Mouse (Mus musculus) cortical plate, adult 2 months (tissue): ENCODE data around the gene Fan1.

ENCODE experiments used
- CTCF ChIP-seq: fragments of 200-500 bp; IDR thresholded peaks from 2 replicates; pipeline ENCODE4 v1.5.1; 2011; ENCODE audit warnings: mild to moderate bottlenecking, control low read depth, low read length; ENCODE audit not compliant: insufficient read depth; ENCODE audit errors: extremely low read depth
- POLR2A ChIP-seq: fragments of 200-500 bp; IDR thresholded peaks from 2 replicates; pipeline ENCODE4 v1.6.1; 2011; ENCODE audit warnings: mild to moderate bottlenecking, low read length, control low read depth; ENCODE audit not compliant: insufficient read depth; ENCODE audit errors: extremely low read depth

GRCm38 (mm10) chr7:64373147-64373829 lies 607 bp downstream of the Fan1 start:
- no peak for TF ChIP-seq CTCF
- TF ChIP-seq POLR2A: no peak
